Mouse (Mus musculus) small intestine, adult 2 months (tissue): ENCODE measurements around the gene Adamtsl1. TPM values are rescaled to one million over a fixed set of nuclear protein-coding genes. Genes with fewer than 3 reads are reported as not detected.

Experiments used
- H3K27ac ChIP-seq: fragments of 200-500 bp; 2 replicates; pipeline ENCODE4 v1.5.1; 2012; ENCODE audit warnings: low read depth, low read length, control low read depth, inconsistent platforms; ENCODE audit not compliant: insufficient read depth
- H3K27me3 ChIP-seq: fragments of 200-500 bp; 2 replicates; pipeline ENCODE4 v1.6.1; 2012; ENCODE audit warnings: mild to moderate bottlenecking, moderate library complexity, low read length, inconsistent platforms; ENCODE audit not compliant: control insufficient read depth, insufficient read depth
- H3K36me3 ChIP-seq: fragments of 200-500 bp; 2 replicates; pipeline ENCODE4 v1.6.1; 2012; ENCODE audit warnings: mild to moderate bottlenecking, low read length, control low read depth, inconsistent platforms; ENCODE audit not compliant: control insufficient read depth, insufficient read depth
- H3K4me1 ChIP-seq: fragments of 200-500 bp; 2 replicates; pipeline ENCODE4 v1.6.1; 2012; ENCODE audit warnings: low read length, inconsistent platforms, mixed read lengths; ENCODE audit not compliant: control insufficient read depth, insufficient read depth, insufficient read length
- H3K4me3 ChIP-seq: fragments of 200-500 bp; 2 replicates; pipeline ENCODE4 v1.5.1; 2012; ENCODE audit warnings: low read depth, mild to moderate bottlenecking, control low read depth, inconsistent platforms, low read length, moderate library complexity
- CTCF ChIP-seq: fragments of 200-500 bp; IDR thresholded peaks from 2 replicates; pipeline ENCODE4 v1.5.1; 2012; ENCODE audit warnings: low read depth, mild to moderate bottlenecking, control low read depth, inconsistent platforms, low read length, moderate library complexity, mixed read lengths; ENCODE audit not compliant: insufficient replicate concordance, insufficient read length; ENCODE audit errors: extremely low read depth
- POLR2A ChIP-seq: fragments of 200-500 bp; IDR thresholded peaks from 2 replicates; pipeline ENCODE4 v1.6.1; 2012; ENCODE audit warnings: low read depth, mild to moderate bottlenecking, control low read depth, inconsistent platforms, low read length, moderate library complexity
- WGBS: fragments of 180-500 bp; shearing (Covaris S2); methylation state at CpG from one replicate; pipeline ENCODE4 v1.1.7; 2018; 5-methylcytosine and 5-hydroxymethylcytosine counted together
- polyA plus RNA-seq: library from polyadenylated mRNA; depleted of rRNA; stranded (reverse); fragments of >200 nt; gene quantifications from 2 replicates; pipeline ENCODE4 v1.2.3, GENCODE M21; 2012

Adamtsl1 gene
- polyA plus RNA-seq, 1 experiment = 1.1 TPM

DNA sequence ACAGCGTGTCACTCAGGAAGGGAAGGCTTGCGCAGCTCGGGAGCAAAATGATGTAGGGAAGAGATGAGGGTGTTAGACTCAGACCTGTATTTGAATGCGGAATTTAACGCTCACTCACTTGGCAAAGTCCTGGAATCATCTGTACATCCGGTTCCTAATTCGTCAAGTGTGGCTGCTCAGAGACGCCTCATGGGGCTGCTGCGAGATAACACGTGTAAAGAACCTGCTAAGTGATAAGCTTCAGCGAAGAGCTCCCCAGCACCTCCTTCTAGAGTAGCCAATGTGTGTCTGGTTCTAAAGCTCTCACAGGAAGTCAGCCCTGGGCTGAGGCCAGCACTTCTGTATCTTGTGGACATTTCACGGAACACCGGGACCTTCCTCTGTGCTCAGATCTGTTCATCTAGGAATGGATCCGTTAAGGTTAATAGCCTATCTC, 250.1 kb downstream of the Adamtsl1 start:
- Histone ChIP-seq H3K4me1 (no peaks in the 10 kb centered on the region), H3K27me3 (no peaks in the 10 kb centered on the region), H3K27ac (no peak overlapping the region), H3K4me3 (no peak overlapping the region), H3K36me3 (no peaks in the 10 kb centered on the region)
- no peak for TF ChIP-seq POLR2A
- no peak for TF ChIP-seq CTCF
- 74% methylated on average over 14 of the region's 14 CpGs for WGBS

DNA sequence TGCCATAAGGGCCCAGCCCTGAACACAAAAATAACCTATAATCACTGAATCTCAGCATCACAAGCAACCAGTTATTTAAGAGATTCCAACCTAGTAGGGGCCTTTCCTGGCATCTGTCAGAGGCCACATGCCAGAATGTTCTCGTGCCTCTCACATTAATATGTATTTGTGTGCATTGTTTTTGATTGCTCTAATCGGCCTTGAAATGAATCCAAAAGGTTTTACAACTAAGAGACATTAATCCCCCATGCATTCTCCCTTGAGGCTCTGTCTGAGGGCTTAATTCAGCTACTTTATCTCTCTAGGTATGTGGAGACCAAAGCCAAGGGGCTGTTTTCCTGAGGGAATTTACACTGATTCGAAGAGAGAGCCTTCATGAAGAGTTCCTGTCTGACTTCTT, 250.5 kb downstream of the Adamtsl1 start:
- 67% methylated on average over 3 of the region's 3 CpGs for WGBS
- Histone ChIP-seq H3K27me3 (no peaks in the 10 kb centered on the region), H3K4me1 (no peaks in the 10 kb centered on the region), H3K4me3 (no peak overlapping the region), H3K36me3 (no peaks in the 10 kb centered on the region), H3K27ac (no peak overlapping the region)
- TF ChIP-seq POLR2A (no peak), CTCF (no peak)

GRCm38 (mm10) chr4:85767666-85768065, 253.7 kb downstream of the Adamtsl1 start:
- Histone ChIP-seq H3K27ac (no peak overlapping the region), H3K36me3 (no peaks in the 10 kb centered on the region), H3K4me3 (no peak overlapping the region), H3K4me1 (no peaks in the 10 kb centered on the region), H3K27me3 (no peaks in the 10 kb centered on the region)
- TF ChIP-seq POLR2A (no peak), CTCF (no peak)
- 53% methylated on average over 6 of the region's 6 CpGs for WGBS

DNA sequence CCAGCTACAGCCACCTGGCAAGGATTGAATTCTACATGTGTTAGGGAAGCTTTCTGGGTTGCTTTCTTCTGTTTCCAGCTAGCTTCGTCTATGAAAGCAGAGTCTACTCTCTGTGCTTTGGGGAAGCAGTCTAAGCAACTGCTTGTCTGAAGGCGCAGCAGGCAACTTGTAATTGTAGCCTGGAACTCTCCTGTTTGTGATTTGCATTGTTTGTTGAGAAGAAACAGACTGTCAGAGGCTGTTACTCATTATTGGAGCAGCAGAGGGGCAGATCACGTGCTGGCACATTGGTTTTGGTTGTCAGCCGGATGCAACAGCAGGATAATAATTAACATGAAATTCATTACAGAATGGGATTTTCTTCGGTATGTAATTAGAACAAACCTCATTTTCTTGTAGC, 254.1 kb downstream of the Adamtsl1 start:
- H3K4me1 ChIP-seq = no peaks in the 10 kb centered on the region
- H3K27me3 ChIP-seq = no peaks in the 10 kb centered on the region
- H3K27ac ChIP-seq = no peak overlapping the region
- 29% methylated on average over 5 of the region's 5 CpGs for WGBS
- H3K36me3 ChIP-seq = no peaks in the 10 kb centered on the region
- TF ChIP-seq POLR2A (no peak), CTCF (no peak)
- H3K4me3 ChIP-seq = no peak overlapping the region

DNA sequence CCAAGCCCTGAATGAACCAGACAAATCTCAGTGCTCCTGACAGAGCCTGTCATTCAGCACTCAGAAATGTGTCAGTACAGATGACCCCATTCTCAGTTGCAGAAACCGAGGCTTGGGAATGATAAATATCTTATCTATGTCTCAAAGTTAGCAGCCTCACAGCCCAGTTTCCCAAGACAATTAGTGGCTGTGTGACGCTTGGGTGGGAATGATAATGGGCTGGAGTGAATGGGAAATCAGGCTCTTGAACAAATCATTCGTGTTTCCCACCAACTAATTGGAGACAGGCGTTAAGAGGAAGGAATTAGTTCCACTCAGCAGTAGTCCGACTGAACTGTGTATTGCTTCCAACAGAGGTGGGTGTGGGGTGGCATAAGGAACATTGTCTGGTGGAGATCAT, 268.5 kb downstream of the Adamtsl1 start:
- Histone ChIP-seq H3K27me3 (no peaks in the 10 kb centered on the region), H3K27ac (no peak overlapping the region), H3K36me3 (no peaks in the 10 kb centered on the region), H3K4me1 (no peaks in the 10 kb centered on the region), H3K4me3 (no peak overlapping the region)
- no peak for TF ChIP-seq POLR2A
- no peak for TF ChIP-seq CTCF
- 52% methylated on average over 5 of the region's 5 CpGs for WGBS

DNA sequence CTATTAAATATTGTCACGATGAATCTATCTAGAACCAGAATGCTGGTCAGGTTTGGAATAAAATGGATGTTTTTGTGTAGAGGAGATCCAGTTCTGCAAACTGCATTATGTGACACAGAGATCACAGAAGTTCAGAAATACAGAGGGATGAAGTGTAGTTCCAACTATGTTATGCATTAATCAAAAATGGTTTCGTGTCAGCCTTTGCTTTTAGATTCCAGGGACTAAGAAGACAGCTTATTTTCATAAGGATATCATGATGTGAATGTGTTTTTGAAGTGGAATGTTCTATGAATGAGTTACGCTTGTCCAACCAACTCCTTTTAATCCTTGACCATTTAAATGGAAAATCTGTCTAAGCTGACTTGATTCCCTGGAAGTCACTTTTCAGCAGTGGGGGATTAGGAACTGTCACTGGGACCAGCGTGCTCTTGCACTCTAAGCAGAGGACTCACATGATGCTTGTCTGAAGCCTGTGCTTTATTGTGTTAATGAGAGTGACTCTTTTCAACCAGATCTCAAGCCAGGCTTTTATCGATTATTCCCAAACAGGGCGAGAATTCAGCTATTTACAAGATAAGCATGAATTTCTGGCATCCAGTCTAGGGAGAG, 269.9 kb downstream of the Adamtsl1 start:
- no peak for TF ChIP-seq POLR2A
- Histone ChIP-seq H3K36me3 (no peaks in the 10 kb centered on the region), H3K27me3 (no peaks in the 10 kb centered on the region), H3K4me1 (no peaks in the 10 kb centered on the region), H3K4me3 (no peak overlapping the region), H3K27ac (no peak overlapping the region)
- 58% methylated on average over 6 of the region's 6 CpGs for WGBS

GRCm38 (mm10) chr4:85784428-85784827, 270.5 kb downstream of the Adamtsl1 start:
- 58% methylated on average over 4 of the region's 4 CpGs for WGBS

More at GRCm38 (mm10) chr4:85784428-85784827, 270.5 kb downstream of the Adamtsl1 start:
- H3K27me3 ChIP-seq = no peaks in the 10 kb centered on the region
- H3K4me1 ChIP-seq = no peaks in the 10 kb centered on the region
- no peak for TF ChIP-seq CTCF
- TF ChIP-seq POLR2A = no peak
- no peaks in the 10 kb centered on the region for H3K36me3 ChIP-seq
- H3K4me3 ChIP-seq = no peak overlapping the region
- no peak overlapping the region for H3K27ac ChIP-seq
